Mouse (Mus musculus): ENCODE measurements around the gene Olfr374. TPM values are rescaled to one million over a fixed set of nuclear protein-coding genes. Genes with fewer than 3 reads are reported as not detected.

The Olfr374 gene
- polyA plus RNA-seq, 1 experiment from 2014 or later = not detected

DNA sequence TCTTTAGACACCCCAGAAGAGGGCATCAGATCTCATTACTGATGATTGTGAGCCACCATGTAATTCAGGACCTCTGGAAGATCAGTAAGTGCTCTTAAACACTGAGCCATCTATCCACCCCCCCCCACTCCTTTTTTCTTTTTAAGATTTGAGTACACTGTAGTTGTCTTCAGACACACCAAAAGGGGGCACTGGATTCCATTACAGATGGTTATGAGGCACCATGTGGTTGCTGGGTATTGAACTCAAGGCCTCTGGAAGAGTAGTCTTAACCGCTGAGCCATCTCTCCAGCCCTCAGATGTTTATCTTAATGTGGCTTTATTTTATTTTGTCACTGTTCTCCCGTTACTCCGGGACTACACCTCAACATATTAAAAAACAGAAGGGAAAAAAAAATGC lies 53.2 kb downstream of the Olfr374 start:
- Histone ChIP-seq H3K4me1 (replicated peaks) (peaks cover 35% of the 10 kb centered on the region), H3K27me3 (no peaks in the 10 kb centered on the region), H3K9me3 (no peaks in the 10 kb centered on the region), H3K9ac (peak overlapping the region; percentile 71; the same call in 1 of the 2 replicates), H3K27ac (replicated peaks) (peak overlapping the region; percentile 75), H3K4me2 (peak overlapping the region; percentile 64), H3K4me3 (peak overlapping the region; percentile 47), H3K36me3 (peaks cover 8% of the 10 kb centered on the region)
- 84% methylated on average over 3 of the region's 3 CpGs for WGBS
- no peak for ATAC-seq (ENCODE audit: low read depth)

DNA sequence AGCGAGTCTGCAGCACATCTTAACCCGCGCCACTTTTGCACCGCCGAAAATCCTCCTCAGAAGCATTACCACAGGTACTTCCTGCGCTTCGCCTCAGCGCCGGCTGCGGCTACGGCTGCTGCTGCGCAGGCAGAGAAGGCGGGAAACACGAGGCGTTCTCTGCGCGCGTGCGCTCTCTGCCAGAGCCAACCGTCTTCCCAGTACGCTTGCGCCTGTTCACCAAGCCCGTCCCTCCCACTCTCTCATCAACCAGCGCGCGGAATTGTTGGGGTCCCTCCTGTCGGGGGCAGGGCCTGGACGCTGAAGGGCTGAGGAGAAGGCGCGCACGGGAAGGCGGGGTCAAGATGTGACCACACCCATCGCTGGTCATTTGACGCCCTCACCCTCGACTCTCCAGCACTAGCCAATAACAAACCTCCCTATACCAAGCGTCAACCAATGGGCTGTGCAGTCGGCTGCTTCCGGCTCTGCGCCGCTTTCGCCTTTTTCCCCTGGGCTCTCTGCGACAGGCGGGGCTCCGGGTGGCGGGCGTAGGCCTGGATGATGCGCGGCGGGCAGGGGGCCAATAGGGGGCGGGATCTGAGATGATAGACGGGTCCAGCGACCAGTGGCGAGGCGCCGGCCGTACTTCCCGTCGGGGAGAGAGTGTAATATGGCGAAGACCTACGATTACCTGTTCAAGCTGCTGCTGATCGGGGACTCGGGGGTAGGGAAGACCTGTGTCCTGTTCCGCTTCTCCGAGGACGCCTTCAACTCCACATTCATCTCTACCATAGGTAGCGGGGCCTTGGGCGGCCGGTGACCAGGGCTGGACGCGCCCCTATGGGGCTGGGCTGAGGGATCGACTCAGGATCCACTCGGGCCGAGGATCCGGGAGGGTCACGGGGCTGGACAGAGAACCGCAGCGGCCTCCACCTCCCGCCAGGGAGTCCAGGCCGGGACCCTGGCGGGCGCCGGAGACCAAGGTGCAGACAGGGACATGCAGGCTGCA lies 54.2 kb downstream of the Olfr374 start, which contains the start of gene Rab8a:
TSS of gene Rab8a (plus strand) at position 494 of the 991 bp plus-strand sequence.
- peak within 1 kb of the TSS; percentile 89 for H3K4me3 ChIP-seq

DNA sequence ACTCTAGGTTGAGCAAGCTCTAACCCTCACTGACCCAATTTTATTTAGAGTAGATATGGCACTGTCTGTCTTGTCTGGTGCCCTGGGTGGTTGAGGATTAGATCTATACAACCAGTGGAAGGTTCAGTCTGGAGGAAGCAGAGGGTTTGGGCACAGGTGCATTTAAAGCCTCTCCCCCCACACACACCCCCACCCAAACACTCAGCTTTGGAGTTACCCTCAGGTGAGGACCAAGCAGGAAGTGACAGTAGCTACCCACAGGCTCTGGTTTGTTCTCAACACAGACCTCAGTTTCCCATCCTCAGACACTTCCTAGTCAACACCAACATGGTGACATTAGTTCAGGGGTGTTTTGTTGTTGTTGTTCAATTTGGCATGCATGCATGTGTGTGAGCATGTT lies 56.0 kb downstream of the Olfr374 start:
- Histone ChIP-seq H3K4me3 (peak overlapping the region; percentile 89; the same call in 1 of the 2 replicates), H3K4me1 (replicated peaks) (peaks cover 35% of the 10 kb centered on the region), H3K9ac (no peak overlapping the region), H3K9me3 (no peaks in the 10 kb centered on the region), H3K4me2 (peak overlapping the region; percentile 88; the same call in 1 of the 2 replicates), H3K27ac (replicated peaks) (no peak overlapping the region), H3K27me3 (no peaks in the 10 kb centered on the region), H3K36me3 (peaks cover 9% of the 10 kb centered on the region)
- ATAC-seq (ENCODE audit: low read depth) = no peak

More for the DNA sequence above, 54.2 kb downstream of the Olfr374 start, which contains the start of gene Rab8a:
- Histone ChIP-seq H3K4me2 (peak within 1 kb of the TSS; percentile 88), H3K36me3 (peaks cover 8% of the 10 kb centered on the region), H3K27me3 (no peaks in the 10 kb centered on the region), H3K4me1 (replicated peaks) (peaks cover 35% of the 10 kb centered on the region), H3K27ac (replicated peaks) (peak within 1 kb of the TSS; percentile 82), H3K9me3 (no peaks in the 10 kb centered on the region), H3K9ac (peak within 1 kb of the TSS; percentile 91)
- WGBS = under 1% methylated on average over 82 of the region's 82 CpGs
- peak; percentile 99 for ATAC-seq (ENCODE audit: low read depth)

Other genes starting within 250 kb of the Olfr374 start
- 5.9 and 7.0 TPM in 2 replicates for gene Zfp709, start 225.0 kb upstream of the Olfr374 start, polyA plus RNA-seq (2015; fragmentation: Nextera tagmentation; extraction: Ambion mirVana)
- 12.5 and 15.0 TPM in 2 replicates for gene Zfp882, start 198.4 kb upstream of the Olfr374 start, polyA plus RNA-seq (2015; fragmentation: Nextera tagmentation; extraction: Ambion mirVana)
- 32.4 and 37.9 TPM in 2 replicates for gene Zfp617, start 198.4 kb upstream of the Olfr374 start, polyA plus RNA-seq (2015; fragmentation: Nextera tagmentation; extraction: Ambion mirVana)
- gene Zfp961, start 156.0 kb upstream of the Olfr374 start, polyA plus RNA-seq (2015; fragmentation: Nextera tagmentation; extraction: Ambion mirVana) = 16.6 and 18.1 TPM in 2 replicates
- 0.69 and 1.0 TPM in 2 replicates for gene Cyp4f18, start 97.4 kb upstream of the Olfr374 start, polyA plus RNA-seq (2015; fragmentation: Nextera tagmentation; extraction: Ambion mirVana)
- not detected in 2 replicates for gene Olfr372, start 65.8 kb upstream of the Olfr374 start, polyA plus RNA-seq (2015; fragmentation: Nextera tagmentation; extraction: Ambion mirVana)
- gene Olfr373, start 23.9 kb upstream of the Olfr374 start, polyA plus RNA-seq (2015; fragmentation: Nextera tagmentation; extraction: Ambion mirVana) = not detected in 2 replicates
- 230 and 274 TPM in 2 replicates for gene Tpm4, start 27.9 kb downstream of the Olfr374 start, polyA plus RNA-seq (2015; fragmentation: Nextera tagmentation; extraction: Ambion mirVana)
- 109 and 129 TPM in 2 replicates for gene Rab8a, start 54.2 kb downstream of the Olfr374 start, polyA plus RNA-seq (2015; fragmentation: Nextera tagmentation; extraction: Ambion mirVana)
- gene Hsh2d, start 82.6 kb downstream of the Olfr374 start, polyA plus RNA-seq (2015; fragmentation: Nextera tagmentation; extraction: Ambion mirVana) = not detected in 2 replicates
- gene Cib3, start 105.8 kb downstream of the Olfr374 start, polyA plus RNA-seq (2015; fragmentation: Nextera tagmentation; extraction: Ambion mirVana) = not detected in 2 replicates
- gene Gm11034, start 106.6 kb downstream of the Olfr374 start, polyA plus RNA-seq (2015; fragmentation: Nextera tagmentation; extraction: Ambion mirVana) = not detected in 2 replicates
- 93.8 and 96.1 TPM in 2 replicates for gene Fam32a, start 112.7 kb downstream of the Olfr374 start, polyA plus RNA-seq (2015; fragmentation: Nextera tagmentation; extraction: Ambion mirVana)
- gene Ap1m1, start 133.0 kb downstream of the Olfr374 start, polyA plus RNA-seq (2015; fragmentation: Nextera tagmentation; extraction: Ambion mirVana) = 227 and 228 TPM in 2 replicates
- 14.3 and 19.6 TPM in 2 replicates for gene Gm10282, start 198.2 kb downstream of the Olfr374 start, polyA plus RNA-seq (2015; fragmentation: Nextera tagmentation; extraction: Ambion mirVana)
- 6.6 and 8.3 TPM in 2 replicates for gene Klf2, start 212.0 kb downstream of the Olfr374 start, polyA plus RNA-seq (2015; fragmentation: Nextera tagmentation; extraction: Ambion mirVana)

Data from neural tube, embryonic 13.5 days (tissue).